Mouse (Mus musculus): ENCODE results near the gene Atxn1.

DNA sequence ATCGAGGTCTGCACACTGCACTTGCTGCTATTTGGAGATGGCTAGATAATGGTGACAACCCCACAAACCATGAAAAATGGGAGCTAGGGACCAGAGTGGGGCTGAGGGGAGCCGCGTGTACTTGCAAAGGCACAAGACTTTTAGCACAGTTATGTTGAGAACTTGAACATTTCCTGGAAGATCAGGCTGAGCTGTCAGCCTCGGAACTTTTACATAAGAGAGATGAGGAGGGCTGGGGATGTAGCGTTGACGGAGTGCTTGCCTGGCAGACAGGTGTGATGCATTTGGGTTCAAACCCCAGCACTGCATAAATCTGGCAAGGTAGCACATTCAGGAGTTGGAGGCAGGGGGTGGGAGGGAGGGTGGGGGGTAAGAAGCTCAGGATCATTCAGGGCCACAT is 346.8 kb downstream of the Atxn1 start:
- TF ChIP-seq MAFK (IDR thresholded peaks at IDR 0.05; ENCODE audit: insufficient replicate concordance, low read length) (no peak), HCFC1 (IDR thresholded peaks at IDR 0.05; ENCODE audit: low read depth, low read length) (no peak), MYC (IDR thresholded peaks at IDR 0.05; ENCODE audit: low read depth, low read length) (no peak), TCF12 (IDR thresholded peaks at IDR 0.05; ENCODE audit: low read depth, low read length) (no peak), CTCF (conservative IDR thresholded peaks at IDR 0.05 in 1 of 2, IDR thresholded peaks at IDR 0.05 in 1 of 2; ENCODE audit: low read depth in 2 of 2, low read length in 2 of 2) (no peak), CHD1 (IDR thresholded peaks at IDR 0.05; ENCODE audit: low read depth, low read length) (no peak), POLR2A (IDR thresholded peaks at IDR 0.05; ENCODE audit: low read depth, low read length) (no peak), ZKSCAN1 (IDR thresholded peaks at IDR 0.05; ENCODE audit: borderline replicate concordance, low read depth, low read length) (no peak), TBP (conservative IDR thresholded peaks at IDR 0.05; ENCODE audit: low read depth, low read length) (no peak), IRF4 (IDR thresholded peaks at IDR 0.05; ENCODE audit: low read depth, low read length) (no peak)
